Mouse (Mus musculus): ENCODE results near the gene Prkca. TPM values are rescaled to one million over a fixed set of nuclear protein-coding genes. Genes with fewer than 3 reads are reported as not detected.

Gene Prkca
- total RNA-seq, 1 experiment = 8.4 TPM

DNA sequence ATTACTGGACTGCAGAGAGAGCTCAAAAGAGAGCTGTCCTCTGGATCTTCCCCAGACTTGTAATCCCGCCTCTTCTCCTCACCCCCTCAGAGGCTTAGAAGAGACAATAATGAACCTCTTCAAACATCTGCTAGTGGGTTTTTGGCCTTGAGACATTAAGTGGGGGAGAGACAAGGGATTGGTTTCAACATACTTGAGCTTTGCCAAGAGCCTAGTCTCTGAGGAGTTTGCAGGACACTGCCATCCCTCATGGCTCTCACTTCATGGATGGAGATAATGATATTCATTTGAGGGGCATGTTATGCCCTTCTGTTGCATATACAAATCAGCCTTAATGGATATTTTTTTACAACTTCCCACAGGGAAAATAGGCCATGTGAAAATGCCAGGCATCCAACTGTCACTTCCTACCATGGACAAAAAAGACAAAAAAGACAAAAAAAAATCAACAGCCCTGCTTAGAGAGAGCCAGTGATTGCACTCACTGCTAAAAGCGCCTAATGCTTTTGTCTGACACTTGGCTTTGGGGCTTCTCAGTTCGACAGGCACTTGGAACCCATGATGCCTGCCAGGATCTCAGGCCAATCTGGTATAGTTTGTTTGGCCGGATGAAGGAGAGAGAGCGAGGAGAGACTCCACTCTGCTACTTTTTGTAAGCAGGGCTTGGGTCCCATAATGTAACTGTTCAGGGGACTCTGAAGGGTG, 263.6 kb downstream of the Prkca start:
- Histone ChIP-seq H3K4me1 (ENCODE audit: control insufficient read depth in 2 of 2, insufficient read depth in 2 of 2, low read length in 2 of 2, poor library complexity in 1 of 2) (no peaks in the 10 kb centered on the region), H3K27ac (ENCODE audit: insufficient read depth, low read depth, low read length, poor library complexity, severe bottlenecking) (no peak overlapping the region), H3K4me3 (ENCODE audit: insufficient read depth in 1 of 2, low read depth in 1 of 2, low read length in 2 of 2, poor library complexity in 1 of 2, severe bottlenecking in 1 of 2) (no peak overlapping the region), H3K9ac (ENCODE audit: insufficient read depth, low read depth, low read length, poor library complexity, severe bottlenecking) (no peak overlapping the region), H3K9me3 (ENCODE audit: control insufficient read depth, insufficient read depth, low read depth, low read length) (no peaks in the 10 kb centered on the region), H3K36me3 (ENCODE audit: control insufficient read depth, insufficient read depth, low read length, poor library complexity, severe bottlenecking) (no peaks in the 10 kb centered on the region)
- in situ Hi-C loops (cut with MboI; ENCODE audit: low sequenced_read_pairs in 2 of 2, unreplicated experiment in 2 of 2) = no loop called here
- TF ChIP-seq CHD2 (IDR thresholded peaks at IDR 0.05; ENCODE audit: low read depth, low read length) (no peak), HCFC1 (IDR thresholded peaks at IDR 0.05; ENCODE audit: borderline replicate concordance, insufficient read depth, low read length) (no peak), ZNF384 (IDR thresholded peaks at IDR 0.05; ENCODE audit: low read depth, low read length) (no peak), MAFK (IDR thresholded peaks at IDR 0.05; ENCODE audit: insufficient read depth, low read depth, low read length) (no peak), ZC3H11A (IDR thresholded peaks at IDR 0.05; ENCODE audit: borderline replicate concordance, low read depth, low read length) (no peak)
- no peak for DNase-seq (ENCODE audit: low read depth, low spot score)

DNA sequence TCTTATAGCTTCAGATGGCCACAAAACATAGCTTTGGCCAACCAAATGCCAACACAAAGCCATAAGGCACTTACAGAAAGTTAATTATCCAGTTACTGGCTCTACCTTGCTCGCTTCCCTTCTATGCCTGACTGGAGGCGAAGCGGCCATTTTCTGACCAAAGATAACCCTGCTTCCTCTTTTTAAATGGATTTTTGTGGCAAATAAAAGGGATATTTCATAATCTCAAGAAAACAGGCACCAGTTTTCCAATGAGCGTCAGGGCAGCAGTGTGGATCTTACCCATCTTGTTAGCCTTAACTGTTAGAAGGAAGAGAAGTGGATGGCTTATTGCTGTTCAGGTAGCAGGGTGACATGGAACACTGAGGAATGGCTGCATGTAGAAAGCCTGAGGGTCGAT, 264.3 kb downstream of the Prkca start:
- TF ChIP-seq HCFC1 (IDR thresholded peaks at IDR 0.05; ENCODE audit: borderline replicate concordance, insufficient read depth, low read length) (no peak), MAFK (IDR thresholded peaks at IDR 0.05; ENCODE audit: insufficient read depth, low read depth, low read length) (no peak), ZNF384 (IDR thresholded peaks at IDR 0.05; ENCODE audit: low read depth, low read length) (no peak), ZC3H11A (IDR thresholded peaks at IDR 0.05; ENCODE audit: borderline replicate concordance, low read depth, low read length) (no peak), CHD2 (IDR thresholded peaks at IDR 0.05; ENCODE audit: low read depth, low read length) (no peak)
- in situ Hi-C loops (cut with MboI; ENCODE audit: low sequenced_read_pairs in 2 of 2, unreplicated experiment in 2 of 2) = no loop called here

DNA sequence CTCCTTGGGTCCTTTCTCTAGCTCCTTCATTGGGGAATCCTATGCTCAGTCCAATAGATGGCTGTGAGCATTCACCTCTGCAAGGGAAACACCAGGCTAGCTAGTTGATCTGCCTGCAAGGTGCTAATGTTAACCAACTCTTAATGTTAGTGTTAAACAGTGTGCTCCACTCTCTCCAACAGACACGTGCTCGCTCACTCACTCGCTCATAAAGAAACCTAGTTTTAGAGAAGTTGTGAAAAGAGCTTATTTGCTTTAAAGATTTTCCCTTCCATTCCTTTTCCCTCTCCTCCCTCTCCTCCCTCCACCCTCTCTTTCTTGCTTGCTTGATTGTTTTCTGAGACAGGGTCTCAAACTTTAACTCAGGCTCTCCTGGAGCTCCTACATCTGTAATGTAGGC, 266.2 kb downstream of the Prkca start:
- no peak overlapping the region for H3K9ac ChIP-seq (ENCODE audit: insufficient read depth, low read depth, low read length, poor library complexity, severe bottlenecking)
- H3K4me1 ChIP-seq (ENCODE audit: control insufficient read depth in 2 of 2, insufficient read depth in 2 of 2, low read length in 2 of 2, poor library complexity in 1 of 2) = no peaks in the 10 kb centered on the region
- H3K4me3 ChIP-seq (ENCODE audit: insufficient read depth in 1 of 2, low read depth in 1 of 2, low read length in 2 of 2, poor library complexity in 1 of 2, severe bottlenecking in 1 of 2) = no peak overlapping the region
- no peaks in the 10 kb centered on the region for H3K9me3 ChIP-seq (ENCODE audit: control insufficient read depth, insufficient read depth, low read depth, low read length)
- in situ Hi-C loops (cut with MboI; ENCODE audit: low sequenced_read_pairs in 2 of 2, unreplicated experiment in 2 of 2) = no loop called here
- DNase-seq (ENCODE audit: low read depth, low spot score) = no peak
- no peaks in the 10 kb centered on the region for H3K36me3 ChIP-seq (ENCODE audit: control insufficient read depth, insufficient read depth, low read length, poor library complexity, severe bottlenecking)
- H3K27ac ChIP-seq (ENCODE audit: insufficient read depth, low read depth, low read length, poor library complexity, severe bottlenecking) = no peak overlapping the region
- no peak for TF ChIP-seq ZC3H11A (IDR thresholded peaks at IDR 0.05; ENCODE audit: borderline replicate concordance, low read depth, low read length)

More for the DNA sequence above, 264.3 kb downstream of the Prkca start:
- no peak for DNase-seq (ENCODE audit: low read depth, low spot score)
- Histone ChIP-seq H3K36me3 (ENCODE audit: control insufficient read depth, insufficient read depth, low read length, poor library complexity, severe bottlenecking) (no peaks in the 10 kb centered on the region), H3K27ac (ENCODE audit: insufficient read depth, low read depth, low read length, poor library complexity, severe bottlenecking) (no peak overlapping the region), H3K4me1 (ENCODE audit: control insufficient read depth in 2 of 2, insufficient read depth in 2 of 2, low read length in 2 of 2, poor library complexity in 1 of 2) (no peaks in the 10 kb centered on the region), H3K4me3 (ENCODE audit: insufficient read depth in 1 of 2, low read depth in 1 of 2, low read length in 2 of 2, poor library complexity in 1 of 2, severe bottlenecking in 1 of 2) (no peak overlapping the region), H3K9ac (ENCODE audit: insufficient read depth, low read depth, low read length, poor library complexity, severe bottlenecking) (no peak overlapping the region), H3K9me3 (ENCODE audit: control insufficient read depth, insufficient read depth, low read depth, low read length) (no peaks in the 10 kb centered on the region)

- no peak for DNase-seq (ENCODE audit: low read depth, low spot score)
- no peaks in the 10 kb centered on the region for H3K4me1 ChIP-seq (ENCODE audit: control insufficient read depth in 2 of 2, insufficient read depth in 2 of 2, low read length in 2 of 2, poor library complexity in 1 of 2)
- H3K27ac ChIP-seq (ENCODE audit: insufficient read depth, low read depth, low read length, poor library complexity, severe bottlenecking) = no peak overlapping the region
- TF ChIP-seq MAFK (IDR thresholded peaks at IDR 0.05; ENCODE audit: insufficient read depth, low read depth, low read length) = no peak
- TF ChIP-seq HCFC1 (IDR thresholded peaks at IDR 0.05; ENCODE audit: borderline replicate concordance, insufficient read depth, low read length) = no peak
- no peak for TF ChIP-seq ZNF384 (IDR thresholded peaks at IDR 0.05; ENCODE audit: low read depth, low read length)
- H3K9ac ChIP-seq (ENCODE audit: insufficient read depth, low read depth, low read length, poor library complexity, severe bottlenecking) = no peak overlapping the region
- in situ Hi-C loops (cut with MboI; ENCODE audit: low sequenced_read_pairs in 2 of 2, unreplicated experiment in 2 of 2) = no loop called here
- no peaks in the 10 kb centered on the region for H3K9me3 ChIP-seq (ENCODE audit: control insufficient read depth, insufficient read depth, low read depth, low read length)
- no peaks in the 10 kb centered on the region for H3K36me3 ChIP-seq (ENCODE audit: control insufficient read depth, insufficient read depth, low read length, poor library complexity, severe bottlenecking)
- no peak overlapping the region for H3K4me3 ChIP-seq (ENCODE audit: insufficient read depth in 1 of 2, low read depth in 1 of 2, low read length in 2 of 2, poor library complexity in 1 of 2, severe bottlenecking in 1 of 2)
These were observed 271.0 kb downstream of the Prkca start for GRCm38 (mm10) chr11:108072606-108073243.

DNA sequence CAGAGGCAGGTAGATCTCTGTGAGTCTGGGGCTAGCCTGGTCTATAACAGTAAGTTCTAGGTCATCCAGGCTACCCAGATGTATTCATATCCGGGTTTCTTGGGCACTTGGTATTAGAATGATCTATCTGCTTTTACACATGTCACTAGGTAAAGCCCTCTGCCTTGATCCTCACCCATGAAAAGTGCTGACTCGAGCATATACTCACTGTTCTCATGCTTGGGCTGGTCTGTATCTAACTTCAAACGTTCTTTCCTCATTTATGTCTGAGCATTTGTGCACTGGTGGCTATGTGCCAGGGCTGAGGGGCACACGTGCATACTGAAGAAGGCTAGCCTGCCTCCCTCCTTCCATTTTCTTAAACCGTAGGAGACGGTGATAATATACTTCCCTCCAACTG, 272.5 kb downstream of the Prkca start:
- no peaks in the 10 kb centered on the region for H3K9me3 ChIP-seq (ENCODE audit: control insufficient read depth, insufficient read depth, low read depth, low read length)
- H3K4me1 ChIP-seq (ENCODE audit: control insufficient read depth in 2 of 2, insufficient read depth in 2 of 2, low read length in 2 of 2, poor library complexity in 1 of 2) = no peaks in the 10 kb centered on the region
- no peak overlapping the region for H3K27ac ChIP-seq (ENCODE audit: insufficient read depth, low read depth, low read length, poor library complexity, severe bottlenecking)
- H3K9ac ChIP-seq (ENCODE audit: insufficient read depth, low read depth, low read length, poor library complexity, severe bottlenecking) = no peak overlapping the region
- no peaks in the 10 kb centered on the region for H3K36me3 ChIP-seq (ENCODE audit: control insufficient read depth, insufficient read depth, low read length, poor library complexity, severe bottlenecking)
- no peak overlapping the region for H3K4me3 ChIP-seq (ENCODE audit: insufficient read depth in 1 of 2, low read depth in 1 of 2, low read length in 2 of 2, poor library complexity in 1 of 2, severe bottlenecking in 1 of 2)
- DNase-seq (ENCODE audit: low read depth, low spot score) = no peak
- no peak for TF ChIP-seq CHD2 (IDR thresholded peaks at IDR 0.05; ENCODE audit: low read depth, low read length)
- TF ChIP-seq ZNF384 (IDR thresholded peaks at IDR 0.05; ENCODE audit: low read depth, low read length) = no peak
- TF ChIP-seq ZC3H11A (IDR thresholded peaks at IDR 0.05; ENCODE audit: borderline replicate concordance, low read depth, low read length) = no peak
- TF ChIP-seq HCFC1 (IDR thresholded peaks at IDR 0.05; ENCODE audit: borderline replicate concordance, insufficient read depth, low read length) = no peak
- peak; percentile 50 for TF ChIP-seq MAFK (IDR thresholded peaks at IDR 0.05; ENCODE audit: insufficient read depth, low read depth, low read length)
- in situ Hi-C loops (cut with MboI; ENCODE audit: low sequenced_read_pairs in 2 of 2, unreplicated experiment in 2 of 2) = no loop called here
